Mouse (Mus musculus) embryonic fibroblast, embryonic 13.5 days (primary cell): ENCODE measurements around the gene Apba1.

Experiments used
- CTCF ChIP-seq: IDR thresholded peaks from 2 replicates; pipeline ENCODE4 v1.5.1; 2011; ENCODE audit warnings: mild to moderate bottlenecking, control low read depth, low read length, moderate library complexity, borderline replicate concordance; ENCODE audit not compliant: insufficient read depth
- POLR2A ChIP-seq: IDR thresholded peaks from 2 replicates; pipeline ENCODE4 v1.6.1; 2011; ENCODE audit warnings: low read depth, mild to moderate bottlenecking, control low read depth, low read length, moderate library complexity

DNA sequence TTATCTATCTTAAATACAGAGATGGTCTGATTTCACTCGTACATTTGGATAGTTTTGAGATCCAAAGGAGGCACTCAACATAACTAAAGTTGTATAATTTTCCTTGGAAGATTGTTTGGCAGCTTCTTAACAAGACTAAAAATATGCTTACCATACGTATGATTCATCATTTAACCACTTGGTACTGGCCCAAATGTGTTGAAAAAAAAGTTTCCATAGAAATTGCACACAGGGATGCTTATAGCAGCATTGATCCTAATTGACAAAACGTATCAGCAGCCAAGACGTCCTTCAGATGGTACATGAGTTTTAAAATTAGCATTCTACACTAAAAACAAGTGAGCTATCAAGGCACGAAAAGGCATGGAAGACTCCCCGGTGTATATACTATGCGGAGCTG lies 108.9 kb downstream of the Apba1 start:
- no peak for TF ChIP-seq POLR2A
- no peak for TF ChIP-seq CTCF
